Mouse (Mus musculus): ENCODE measurements around the gene Gpat2. TPM values are rescaled to one million over a fixed set of nuclear protein-coding genes. Genes with fewer than 3 reads are reported as not detected.

Gpat2 gene
- 3.8 TPM for polyA plus RNA-seq (2014; fragmentation: Illumina TruSeq; extraction: RNeasy Lipid Tissue Mini Kit (QIAGEN cat#74804); ENCODE audit: low read depth, low replicate concordance)

GRCm38 (mm10) chr2:127424977-127425376 lies at the start of gene Gpat2:
Gene Gpat2, plus strand, starts transcription at chr2:127425199.

GRCm38 (mm10) chr2:127444055-127444789 lies 19.2 kb downstream of the Gpat2 start, which contains the start of gene Fahd2a:
Gene Fahd2a, minus strand, starts transcription at chr2:127444565.

Other genes starting within 250 kb of the Gpat2 start
- 23.4 TPM for gene 1810024B03Rik, start 216.9 kb upstream of the Gpat2 start, polyA plus RNA-seq (2014; fragmentation: Illumina TruSeq; extraction: RNeasy Lipid Tissue Mini Kit (QIAGEN cat#74804); ENCODE audit: low read depth, low replicate concordance)
- 42.7 TPM for gene Snrnp200, start 216.8 kb upstream of the Gpat2 start, polyA plus RNA-seq (2014; fragmentation: Illumina TruSeq; extraction: RNeasy Lipid Tissue Mini Kit (QIAGEN cat#74804); ENCODE audit: low read depth, low replicate concordance)
- 7.2 TPM for gene Ciao1, start 177.4 kb upstream of the Gpat2 start, polyA plus RNA-seq (2014; fragmentation: Illumina TruSeq; extraction: RNeasy Lipid Tissue Mini Kit (QIAGEN cat#74804); ENCODE audit: low read depth, low replicate concordance)
- 31.1 TPM for gene Tmem127, start 177.3 kb upstream of the Gpat2 start, polyA plus RNA-seq (2014; fragmentation: Illumina TruSeq; extraction: RNeasy Lipid Tissue Mini Kit (QIAGEN cat#74804); ENCODE audit: low read depth, low replicate concordance)
- 47.1 TPM for gene Stard7, start 155.0 kb upstream of the Gpat2 start, polyA plus RNA-seq (2014; fragmentation: Illumina TruSeq; extraction: RNeasy Lipid Tissue Mini Kit (QIAGEN cat#74804); ENCODE audit: low read depth, low replicate concordance)
- gene Dusp2, start 89.0 kb upstream of the Gpat2 start, polyA plus RNA-seq (2014; fragmentation: Illumina TruSeq; extraction: RNeasy Lipid Tissue Mini Kit (QIAGEN cat#74804); ENCODE audit: low read depth, low replicate concordance) = 0.53 TPM
- gene Astl, start 86.6 kb upstream of the Gpat2 start, polyA plus RNA-seq (2014; fragmentation: Illumina TruSeq; extraction: RNeasy Lipid Tissue Mini Kit (QIAGEN cat#74804); ENCODE audit: low read depth, low replicate concordance) = not detected
- gene Adra2b, start 62.0 kb upstream of the Gpat2 start, polyA plus RNA-seq (2014; fragmentation: Illumina TruSeq; extraction: RNeasy Lipid Tissue Mini Kit (QIAGEN cat#74804); ENCODE audit: low read depth, low replicate concordance) = 0.13 TPM
- 13.6 TPM for gene Fahd2a, start 19.4 kb downstream of the Gpat2 start, polyA plus RNA-seq (2014; fragmentation: Illumina TruSeq; extraction: RNeasy Lipid Tissue Mini Kit (QIAGEN cat#74804); ENCODE audit: low read depth, low replicate concordance)
- gene Kcnip3, start 96.9 kb downstream of the Gpat2 start, polyA plus RNA-seq (2014; fragmentation: Illumina TruSeq; extraction: RNeasy Lipid Tissue Mini Kit (QIAGEN cat#74804); ENCODE audit: low read depth, low replicate concordance) = 0.73 TPM
- gene Prom2, start 116.3 kb downstream of the Gpat2 start, polyA plus RNA-seq (2014; fragmentation: Illumina TruSeq; extraction: RNeasy Lipid Tissue Mini Kit (QIAGEN cat#74804); ENCODE audit: low read depth, low replicate concordance) = 0.17 TPM
- gene Zfp661, start 161.9 kb downstream of the Gpat2 start, polyA plus RNA-seq (2014; fragmentation: Illumina TruSeq; extraction: RNeasy Lipid Tissue Mini Kit (QIAGEN cat#74804); ENCODE audit: low read depth, low replicate concordance) = 7.4 TPM
- 11.0 TPM for gene Mrps5, start 162.0 kb downstream of the Gpat2 start, polyA plus RNA-seq (2014; fragmentation: Illumina TruSeq; extraction: RNeasy Lipid Tissue Mini Kit (QIAGEN cat#74804); ENCODE audit: low read depth, low replicate concordance)
- 3.5 TPM for gene Mal, start 231.5 kb downstream of the Gpat2 start, polyA plus RNA-seq (2014; fragmentation: Illumina TruSeq; extraction: RNeasy Lipid Tissue Mini Kit (QIAGEN cat#74804); ENCODE audit: low read depth, low replicate concordance)

All from testis, adult 10 weeks (tissue).